Mouse (Mus musculus) kidney, postnatal 36 days (tissue): Measurements from ENCODE around the gene Dppa5a.
A peak's percentile ranks its signal among the peaks of the same experiment; 100 is the strongest.
"Not testable (repeated sequence)": the region's sequence is repeated elsewhere in the genome, so short reads cannot be mapped to it uniquely, and the experiment has no call there.

Source experiments
- DNase-seq, 2 experiments: peaks; one replicate each; pipeline ENCODE4 v3.0.0; 2021 to 2022; ENCODE audit warnings: mixed read lengths in 2 of 2

Gene Dppa5a

GRCm38 (mm10) chr9:78364701-78365100, 3.3 kb downstream of the Dppa5a start:
- no peak for DNase-seq

- no peak for DNase-seq
Observed at GRCm38 (mm10) chr9:78363374-78363773, 4.6 kb downstream of the Dppa5a start.

GRCm38 (mm10) chr9:78360484-78360872, 7.5 kb downstream of the Dppa5a start:
- DNase-seq: no peak

- no peak for DNase-seq
Observed at GRCm38 (mm10) chr9:78359750-78360483, 8.1 kb downstream of the Dppa5a start.

GRCm38 (mm10) chr9:78358053-78358452, 9.9 kb downstream of the Dppa5a start:
- DNase-seq: peak; percentile 78 to 92

GRCm38 (mm10) chr9:78355611-78356010, 12.4 kb downstream of the Dppa5a start, which contains the start of gene Gsta2:
TSS of gene Gsta2 (minus strand) at chr9:78355788.
- DNase-seq: no peak

- DNase-seq: peak; percentile 48 to 75
Observed at GRCm38 (mm10) chr9:78354665-78355578, 13.1 kb downstream of the Dppa5a start.

GRCm38 (mm10) chr9:78351504-78352220, 16.3 kb downstream of the Dppa5a start:
- DNase-seq: peak in 1 of 2 experiments; percentile 16

- not testable (repeated sequence) for DNase-seq
Observed at GRCm38 (mm10) chr9:78350007-78350406, 18.0 kb downstream of the Dppa5a start.

GRCm38 (mm10) chr9:78349141-78349540, 18.8 kb downstream of the Dppa5a start:
- peak; percentile 57 to 63 for DNase-seq

- DNase-seq: peak; percentile 79 to 93
Observed at GRCm38 (mm10) chr9:78348206-78349004, 19.6 kb downstream of the Dppa5a start.

- peak; percentile 18 to 72 for DNase-seq
Observed at GRCm38 (mm10) chr9:78347004-78347403, 21.0 kb downstream of the Dppa5a start.

- not testable (repeated sequence) for DNase-seq
Observed at GRCm38 (mm10) chr9:78345235-78345634, 22.7 kb downstream of the Dppa5a start.

GRCm38 (mm10) chr9:78343055-78343454, 24.9 kb downstream of the Dppa5a start:
- DNase-seq: peak; percentile 33 to 47

GRCm38 (mm10) chr9:78342494-78342893, 25.5 kb downstream of the Dppa5a start:
- peak in 1 of 2 experiments; percentile 21 for DNase-seq

- DNase-seq: peak in 1 of 2 experiments; percentile 70
Observed at GRCm38 (mm10) chr9:78340324-78340723, 27.7 kb downstream of the Dppa5a start.

GRCm38 (mm10) chr9:78337050-78337449, 30.9 kb downstream of the Dppa5a start:
- peak in 1 of 2 experiments; percentile 37 for DNase-seq

- DNase-seq: not testable (repeated sequence)
Observed at GRCm38 (mm10) chr9:78327289-78327688, 40.7 kb downstream of the Dppa5a start, which contains the start of gene Omt2b. TSS of gene Omt2b (plus strand) at chr9:78327589.

GRCm38 (mm10) chr9:78319499-78319898, 48.5 kb downstream of the Dppa5a start:
- peak in 1 of 2 experiments; percentile 21 for DNase-seq
